Mouse (Mus musculus): ENCODE measurements around the gene Ugt1a1.

Ugt1a1 gene

DNA sequence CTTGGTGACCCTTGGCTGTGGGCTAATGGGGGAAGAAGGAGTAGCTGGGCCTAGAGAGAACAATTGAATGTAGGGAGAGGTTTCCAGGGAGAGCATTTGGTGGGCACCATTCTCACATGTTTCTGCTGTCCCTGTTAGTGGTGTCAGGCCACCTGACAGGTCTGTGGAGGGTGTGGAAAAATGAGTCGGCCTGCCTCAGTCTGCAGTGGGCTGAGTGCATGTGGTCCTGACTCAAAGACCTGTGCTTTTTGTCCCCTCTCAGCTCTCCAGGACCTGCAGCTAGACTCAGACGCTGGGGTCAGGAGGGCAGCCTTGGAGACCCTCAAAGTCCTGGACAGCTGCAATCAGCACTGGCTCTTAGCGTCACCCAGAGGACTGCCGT, 47.9 kb downstream of the Ugt1a1 start:
- DNase-seq = peak in 1 of 2 experiments; percentile 32

DNA sequence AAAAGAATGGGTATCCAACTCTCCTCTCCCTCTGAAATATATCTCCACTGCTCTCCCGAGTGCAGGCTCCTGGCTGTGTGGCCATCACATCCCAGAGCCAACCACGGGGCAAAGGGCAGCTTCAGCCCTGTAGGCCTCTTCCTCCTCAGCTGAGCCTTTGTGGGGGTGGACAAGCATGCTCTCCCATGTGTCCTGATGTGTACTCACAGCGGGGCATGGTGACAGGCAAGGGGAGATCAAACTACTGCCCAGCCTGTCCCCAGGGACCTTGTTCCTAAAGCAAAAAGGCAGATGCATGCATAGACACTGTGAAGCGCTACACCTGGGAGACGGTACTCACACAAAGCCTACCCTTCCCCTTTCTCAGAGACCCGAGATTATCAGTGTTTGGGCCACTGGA, 48.4 kb downstream of the Ugt1a1 start:
- DNase-seq = peak in 1 of 2 experiments; percentile 27

DNA sequence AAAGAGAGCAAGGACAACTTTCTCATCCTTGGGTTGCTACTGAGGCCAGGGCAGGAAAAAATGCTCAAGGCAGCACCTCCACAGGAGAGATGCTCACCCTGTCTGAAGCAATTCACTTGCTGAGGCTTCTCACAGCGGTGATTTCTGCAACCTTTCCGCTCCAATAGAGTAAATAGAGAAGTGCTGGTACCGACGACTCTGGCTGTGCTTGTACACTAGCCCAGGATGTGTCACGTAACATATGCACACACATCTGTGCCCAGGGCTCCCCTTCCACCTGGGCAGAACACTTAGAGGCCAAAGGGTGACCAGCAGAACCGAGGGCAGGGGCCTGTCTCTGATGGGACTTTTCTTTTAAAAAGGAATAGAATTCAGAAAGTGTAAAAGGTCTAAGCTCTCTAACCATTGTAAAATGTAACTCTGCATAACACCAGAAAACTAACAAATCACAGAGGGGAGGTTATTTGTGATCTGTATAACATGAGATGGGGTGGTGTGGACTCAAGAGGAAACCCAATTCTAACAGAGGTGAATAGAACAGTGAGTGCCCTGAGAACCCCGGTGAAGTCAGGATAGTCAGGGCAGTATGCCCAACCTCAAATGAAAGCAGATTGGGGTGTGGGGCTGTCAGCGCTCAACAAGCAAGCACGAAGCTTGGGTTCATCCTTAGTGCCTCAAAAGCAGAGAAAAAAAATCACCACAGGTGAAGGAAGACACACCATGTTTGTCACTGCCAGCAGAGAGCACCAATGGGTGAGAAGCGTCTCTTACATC, 49.0 kb downstream of the Ugt1a1 start:
- no peak for DNase-seq

- DNase-seq = no peak
Observed at GRCm38 (mm10) chr1:88261706-88262105, 49.9 kb downstream of the Ugt1a1 start.

- DNase-seq = peak in 1 of 2 experiments; percentile 25
Observed at GRCm38 (mm10) chr1:88262255-88262654, 50.5 kb downstream of the Ugt1a1 start.

DNA sequence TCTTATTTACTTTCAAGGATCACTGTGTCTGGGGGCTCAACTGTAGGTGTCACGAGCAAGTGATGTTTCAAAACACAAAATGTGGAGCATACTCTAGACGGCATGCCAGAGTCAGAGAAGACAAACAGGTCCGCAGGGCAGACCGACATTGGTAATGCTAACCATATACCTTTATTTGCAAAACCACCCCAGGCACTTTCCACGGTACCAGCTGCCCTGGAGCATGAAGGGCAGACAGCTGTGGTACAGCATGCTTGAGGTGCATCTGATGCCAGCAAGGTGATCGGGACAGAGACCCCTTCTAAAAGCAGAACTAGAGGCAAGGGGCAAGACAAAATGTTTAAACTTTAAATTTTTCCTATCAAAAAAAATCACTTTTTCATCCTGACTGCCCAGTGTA, 51.2 kb downstream of the Ugt1a1 start:
- DNase-seq = no peak

DNA sequence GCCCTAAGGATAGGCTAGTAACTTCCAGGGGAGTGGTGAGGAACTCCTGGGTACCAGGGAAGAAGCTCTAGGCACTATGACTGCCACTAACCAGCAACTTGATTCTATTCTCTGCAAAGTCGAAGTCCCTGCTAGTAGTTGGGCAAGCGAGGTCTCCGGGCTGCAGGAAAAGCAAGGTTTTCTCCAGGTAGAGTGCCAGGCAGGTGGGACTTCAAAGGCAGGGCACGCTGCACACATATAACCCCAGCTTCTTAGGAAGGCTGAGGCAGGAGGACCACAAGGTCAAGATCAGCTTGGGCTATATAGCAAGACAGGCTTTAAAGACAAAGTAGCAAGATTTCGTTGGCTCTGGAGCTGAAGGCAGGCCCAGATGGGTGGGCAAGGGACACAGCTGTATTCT, 52.0 kb downstream of the Ugt1a1 start:
- peak in 1 of 2 experiments; percentile 21 for DNase-seq

DNA sequence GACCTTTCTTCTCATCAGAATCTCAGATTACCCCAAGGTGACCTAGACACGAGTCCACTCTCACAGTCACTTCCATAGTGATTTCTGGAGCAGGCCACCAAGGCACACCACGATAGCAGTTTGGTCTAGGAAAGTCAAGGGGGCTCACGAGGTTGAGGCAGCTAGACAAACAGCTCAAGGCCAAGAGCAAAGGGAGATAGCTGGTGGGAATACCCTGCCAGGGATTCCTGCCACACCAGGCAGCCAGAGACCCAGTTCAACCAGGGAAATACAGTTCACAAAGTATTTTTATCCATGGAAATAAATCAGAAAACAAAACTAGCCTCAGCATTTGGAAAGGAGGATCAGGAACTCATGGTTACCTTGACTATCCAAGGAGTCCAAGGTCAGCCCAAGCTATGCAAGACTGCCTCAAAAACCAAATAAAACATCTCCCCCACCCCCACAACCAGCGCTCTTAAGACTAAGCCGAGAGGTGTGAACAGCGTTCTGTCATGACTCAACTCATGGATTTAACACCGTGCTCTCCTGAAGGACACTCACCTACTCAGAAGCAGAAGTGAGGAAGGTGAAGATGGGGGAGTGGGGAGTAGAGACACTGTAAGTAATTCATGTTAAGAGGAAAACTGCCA, 52.6 kb downstream of the Ugt1a1 start:
- DNase-seq = no peak

GRCm38 (mm10) chr1:88264869-88265240, 53.1 kb downstream of the Ugt1a1 start:
- DNase-seq = no peak

DNA sequence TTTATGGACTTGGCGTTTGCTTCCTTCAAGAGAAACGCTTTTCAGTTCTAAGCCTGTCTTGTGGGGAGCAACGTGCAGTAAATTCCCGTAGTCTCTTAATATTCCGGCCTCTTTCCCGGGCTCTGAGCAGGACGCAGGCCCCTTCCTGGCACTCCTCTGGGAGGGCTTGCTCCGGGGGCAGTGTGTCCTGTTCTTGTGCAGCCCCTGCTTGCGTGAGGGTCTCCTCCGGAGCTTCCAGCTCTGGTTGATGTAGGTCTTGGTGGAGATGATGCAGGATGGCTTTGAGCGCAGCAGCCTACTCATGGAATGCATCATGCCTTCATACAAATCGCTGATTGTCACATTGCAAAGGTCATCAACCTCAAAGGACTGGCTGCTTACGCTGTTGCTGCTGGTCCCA, 54.4 kb downstream of the Ugt1a1 start:
- peak in 1 of 2 experiments; percentile 17 for DNase-seq

DNA sequence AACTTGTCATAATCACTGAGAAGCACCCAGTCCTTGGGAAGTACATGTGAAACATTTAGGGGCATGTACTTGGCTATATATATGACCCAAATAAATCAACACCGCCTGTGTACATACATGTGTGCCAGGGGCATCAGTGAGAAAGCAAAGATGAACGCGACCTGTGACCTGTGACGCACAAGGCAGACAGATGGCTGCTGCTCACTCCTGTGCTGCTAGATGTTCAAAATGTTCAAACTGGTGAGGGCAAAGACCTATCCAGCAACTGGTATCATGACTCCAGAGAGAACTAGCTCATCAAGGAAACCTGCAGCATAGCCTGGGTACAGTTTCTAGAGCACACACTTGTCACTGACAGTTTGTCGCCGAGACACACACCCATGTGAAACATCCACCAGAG, 55.7 kb downstream of the Ugt1a1 start:
- DNase-seq = peak in 1 of 2 experiments; percentile 3

DNA sequence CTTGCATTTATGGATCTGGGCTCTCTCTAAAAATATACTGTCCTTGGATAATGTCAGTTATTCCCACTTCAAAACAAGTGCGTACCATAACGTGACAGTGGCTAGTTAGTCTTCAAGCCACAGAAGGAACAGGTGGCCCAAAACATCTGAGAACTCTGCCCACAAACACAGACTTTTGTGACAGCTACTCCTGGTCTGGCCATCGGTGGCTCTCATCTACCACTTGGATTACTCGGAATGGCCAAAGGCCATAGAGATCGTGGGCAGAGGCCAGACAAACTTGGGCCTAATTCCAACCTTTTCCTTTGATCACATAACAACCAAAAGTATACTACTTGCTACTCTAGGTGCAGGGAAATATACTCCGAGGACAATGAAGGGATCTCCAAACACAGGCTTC, 56.3 kb downstream of the Ugt1a1 start:
- peak in 1 of 2 experiments; percentile 25 for DNase-seq

Data from thymus, adult 18-20 months (tissue).